Mouse (Mus musculus): ENCODE measurements around the gene Slc9a9. TPM values are rescaled to one million over a fixed set of nuclear protein-coding genes. Genes with fewer than 3 reads are reported as not detected.

The Slc9a9 gene
- polyA plus RNA-seq, 1 experiment from 2014 or later, result 6.6 TPM

DNA sequence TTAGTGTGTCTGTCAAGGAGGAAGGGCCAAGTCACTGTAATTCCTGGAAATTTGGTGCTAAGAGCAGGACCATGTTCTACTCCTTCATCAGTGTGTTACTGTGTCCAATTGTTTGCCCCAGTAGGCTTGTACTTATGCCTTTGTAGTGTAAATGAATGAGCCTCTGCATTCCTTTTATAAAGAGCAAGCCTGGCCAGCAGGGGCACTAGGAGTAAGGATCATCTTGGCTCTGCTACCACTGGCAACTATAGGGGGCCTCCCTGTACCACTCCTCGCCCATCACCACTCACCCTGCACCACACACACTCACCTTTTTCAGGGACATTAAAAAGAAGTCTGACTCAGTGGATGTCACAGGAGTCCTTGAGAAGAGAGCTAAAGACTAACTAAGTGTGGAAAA lies 306.5 kb downstream of the Slc9a9 start:
- Histone ChIP-seq H3K4me1 (ENCODE audit: control insufficient read depth, insufficient read depth, low read length) (no peaks in the 10 kb centered on the region), H3K4me3 (ENCODE audit: low read depth, low read length) (no peak overlapping the region), H3K27me3 (ENCODE audit: control insufficient read depth, insufficient read depth, low read depth, low read length) (no peaks in the 10 kb centered on the region), H3K27ac (ENCODE audit: low read length) (no peak overlapping the region), H3K9ac (ENCODE audit: low read depth, low read length) (no peak overlapping the region), H3K4me2 (ENCODE audit: low read length) (no peak overlapping the region), H3K36me3 (ENCODE audit: control insufficient read depth, insufficient read depth, low read length) (no peaks in the 10 kb centered on the region), H3K9me3 (replicated peaks; ENCODE audit: control insufficient read depth, low read length, poor library complexity, severe bottlenecking) (no peaks in the 10 kb centered on the region)
- WGBS, result 94% methylated on average over 1 of the region's 1 CpGs
- no peak for ATAC-seq

DNA sequence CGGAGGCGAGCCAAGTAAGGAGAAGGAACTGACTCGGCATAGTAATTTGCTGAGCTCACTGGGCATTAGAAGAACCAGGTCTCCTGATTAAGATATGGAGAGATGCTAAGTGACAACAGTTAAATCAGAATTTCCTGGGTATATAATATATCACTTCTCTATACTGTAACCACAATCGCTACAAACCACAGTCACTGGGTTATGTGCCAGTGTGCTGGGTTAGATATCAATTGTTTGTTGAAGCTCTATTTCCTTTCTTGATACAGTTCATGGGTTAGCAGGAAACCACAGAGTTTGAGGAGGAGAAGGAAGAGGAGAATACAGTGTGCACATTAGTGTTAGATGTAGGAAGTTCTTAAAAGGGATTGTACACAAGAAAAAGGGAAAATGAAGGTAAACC lies 323.9 kb downstream of the Slc9a9 start:
- H3K9ac ChIP-seq (ENCODE audit: low read depth, low read length), result no peak overlapping the region
- no peaks in the 10 kb centered on the region for H3K9me3 ChIP-seq (replicated peaks; ENCODE audit: control insufficient read depth, low read length, poor library complexity, severe bottlenecking)
- no peaks in the 10 kb centered on the region for H3K27me3 ChIP-seq (ENCODE audit: control insufficient read depth, insufficient read depth, low read depth, low read length)
- H3K27ac ChIP-seq (ENCODE audit: low read length), result no peak overlapping the region
- no peak overlapping the region for H3K4me2 ChIP-seq (ENCODE audit: low read length)
- WGBS, result 95% methylated on average over 4 of the region's 4 CpGs
- H3K4me1 ChIP-seq (ENCODE audit: control insufficient read depth, insufficient read depth, low read length), result no peaks in the 10 kb centered on the region
- ATAC-seq, result no peak
- H3K4me3 ChIP-seq (ENCODE audit: low read depth, low read length), result no peak overlapping the region
- no peaks in the 10 kb centered on the region for H3K36me3 ChIP-seq (ENCODE audit: control insufficient read depth, insufficient read depth, low read length)

GRCm38 (mm10) chr9:95020136-95020706 lies 350.5 kb downstream of the Slc9a9 start:
- no peak for ATAC-seq
- no peak overlapping the region for H3K27ac ChIP-seq (ENCODE audit: low read length)
- 94% methylated on average over 12 of the region's 12 CpGs for WGBS

GRCm38 (mm10) chr9:95034140-95034970 lies 364.6 kb downstream of the Slc9a9 start:
- Histone ChIP-seq H3K9me3 (replicated peaks; ENCODE audit: control insufficient read depth, low read length, poor library complexity, severe bottlenecking) (no peaks in the 10 kb centered on the region), H3K4me3 (ENCODE audit: low read depth, low read length) (no peak overlapping the region), H3K4me2 (ENCODE audit: low read length) (no peak overlapping the region), H3K27me3 (ENCODE audit: control insufficient read depth, insufficient read depth, low read depth, low read length) (no peaks in the 10 kb centered on the region), H3K9ac (ENCODE audit: low read depth, low read length) (no peak overlapping the region), H3K27ac (ENCODE audit: low read length) (no peak overlapping the region), H3K4me1 (ENCODE audit: control insufficient read depth, insufficient read depth, low read length) (no peaks in the 10 kb centered on the region), H3K36me3 (ENCODE audit: control insufficient read depth, insufficient read depth, low read length) (no peaks in the 10 kb centered on the region)
- ATAC-seq, result no peak
- 34% methylated on average over 3 of the region's 3 CpGs for WGBS

More at GRCm38 (mm10) chr9:95020136-95020706, 350.5 kb downstream of the Slc9a9 start:
- no peaks in the 10 kb centered on the region for H3K4me1 ChIP-seq (ENCODE audit: control insufficient read depth, insufficient read depth, low read length)
- H3K4me2 ChIP-seq (ENCODE audit: low read length), result no peak overlapping the region
- H3K36me3 ChIP-seq (ENCODE audit: control insufficient read depth, insufficient read depth, low read length), result no peaks in the 10 kb centered on the region
- H3K9ac ChIP-seq (ENCODE audit: low read depth, low read length), result no peak overlapping the region
- no peak overlapping the region for H3K4me3 ChIP-seq (ENCODE audit: low read depth, low read length)
- H3K9me3 ChIP-seq (replicated peaks; ENCODE audit: control insufficient read depth, low read length, poor library complexity, severe bottlenecking), result 0 out of 2 replicates have a peak, but pooled peaks cover 2% of the 10 kb centered on the region
- no peaks in the 10 kb centered on the region for H3K27me3 ChIP-seq (ENCODE audit: control insufficient read depth, insufficient read depth, low read depth, low read length)

- Histone ChIP-seq H3K4me1 (ENCODE audit: control insufficient read depth, insufficient read depth, low read length) (no peaks in the 10 kb centered on the region), H3K27ac (ENCODE audit: low read length) (no peak overlapping the region), H3K4me3 (ENCODE audit: low read depth, low read length) (no peak overlapping the region), H3K36me3 (ENCODE audit: control insufficient read depth, insufficient read depth, low read length) (no peaks in the 10 kb centered on the region), H3K9ac (ENCODE audit: low read depth, low read length) (no peak overlapping the region), H3K4me2 (ENCODE audit: low read length) (no peak overlapping the region), H3K27me3 (ENCODE audit: control insufficient read depth, insufficient read depth, low read depth, low read length) (no peaks in the 10 kb centered on the region), H3K9me3 (replicated peaks; ENCODE audit: control insufficient read depth, low read length, poor library complexity, severe bottlenecking) (no peaks in the 10 kb centered on the region)
- no peak for ATAC-seq
These were observed 366.5 kb downstream of the Slc9a9 start for GRCm38 (mm10) chr9:95036209-95036608.

DNA sequence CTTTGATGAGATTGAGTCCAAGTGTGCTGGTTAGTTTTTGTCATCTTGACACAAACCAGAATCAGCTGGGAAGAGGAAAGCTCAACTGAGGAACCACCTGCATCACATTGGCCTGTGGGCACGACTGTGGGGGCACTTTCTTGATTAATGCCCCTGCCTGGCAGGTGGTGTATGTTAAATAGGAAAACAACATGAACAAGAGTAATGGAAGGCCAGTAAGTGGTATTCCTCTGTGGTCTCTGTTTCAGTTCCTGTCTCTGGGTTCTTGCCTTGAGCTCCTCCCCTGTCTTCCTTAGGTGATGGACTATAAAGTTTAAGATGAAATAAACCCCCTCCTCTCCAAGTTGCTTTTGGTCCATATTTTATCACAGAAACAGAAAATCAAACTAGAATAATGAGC lies 372.7 kb downstream of the Slc9a9 start:
- ATAC-seq, result no peak
- no peak overlapping the region for H3K9ac ChIP-seq (ENCODE audit: low read depth, low read length)
- H3K9me3 ChIP-seq (replicated peaks; ENCODE audit: control insufficient read depth, low read length, poor library complexity, severe bottlenecking), result no peaks in the 10 kb centered on the region
- WGBS, result 73% methylated on average over 1 of the region's 1 CpGs
- H3K27ac ChIP-seq (ENCODE audit: low read length), result no peak overlapping the region
- H3K4me3 ChIP-seq (ENCODE audit: low read depth, low read length), result no peak overlapping the region
- H3K36me3 ChIP-seq (ENCODE audit: control insufficient read depth, insufficient read depth, low read length), result no peaks in the 10 kb centered on the region
- no peaks in the 10 kb centered on the region for H3K27me3 ChIP-seq (ENCODE audit: control insufficient read depth, insufficient read depth, low read depth, low read length)
- H3K4me1 ChIP-seq (ENCODE audit: control insufficient read depth, insufficient read depth, low read length), result no peaks in the 10 kb centered on the region
- no peak overlapping the region for H3K4me2 ChIP-seq (ENCODE audit: low read length)

GRCm38 (mm10) chr9:95052160-95052559 lies 382.5 kb downstream of the Slc9a9 start:
- Histone ChIP-seq H3K36me3 (ENCODE audit: control insufficient read depth, insufficient read depth, low read length) (no peaks in the 10 kb centered on the region), H3K9ac (ENCODE audit: low read depth, low read length) (no peak overlapping the region), H3K4me2 (ENCODE audit: low read length) (no peak overlapping the region), H3K4me3 (ENCODE audit: low read depth, low read length) (no peak overlapping the region), H3K9me3 (replicated peaks; ENCODE audit: control insufficient read depth, low read length, poor library complexity, severe bottlenecking) (no peaks in the 10 kb centered on the region), H3K4me1 (ENCODE audit: control insufficient read depth, insufficient read depth, low read length) (no peaks in the 10 kb centered on the region; the same call in 1 of the 2 replicates), H3K27me3 (ENCODE audit: control insufficient read depth, insufficient read depth, low read depth, low read length) (no peaks in the 10 kb centered on the region), H3K27ac (ENCODE audit: low read length) (no peak overlapping the region)
- no peak for ATAC-seq
- WGBS, result 74% methylated on average over 9 of the region's 9 CpGs

DNA sequence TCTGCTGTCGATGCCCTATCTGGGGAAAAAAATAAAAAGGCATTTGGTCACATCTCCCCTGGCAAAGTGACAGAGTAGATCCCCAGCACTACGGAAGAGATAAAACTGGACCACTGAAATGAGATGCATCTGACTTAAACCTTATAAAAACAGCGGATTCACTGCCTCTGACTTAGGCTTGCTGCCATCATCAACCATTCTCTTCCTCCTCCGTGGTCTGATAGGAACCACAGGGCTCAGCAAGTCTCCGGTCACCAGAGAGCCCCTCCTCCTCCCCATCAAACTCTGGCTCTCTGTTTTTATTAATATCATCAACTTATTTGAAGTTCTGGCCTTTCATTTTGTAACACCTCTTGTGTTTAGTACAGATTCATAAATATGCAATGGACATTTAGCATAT lies 383.5 kb downstream of the Slc9a9 start:
- Histone ChIP-seq H3K9me3 (replicated peaks; ENCODE audit: control insufficient read depth, low read length, poor library complexity, severe bottlenecking) (no peaks in the 10 kb centered on the region), H3K4me1 (ENCODE audit: control insufficient read depth, insufficient read depth, low read length) (no peaks in the 10 kb centered on the region; the same call in 1 of the 2 replicates), H3K27me3 (ENCODE audit: control insufficient read depth, insufficient read depth, low read depth, low read length) (no peaks in the 10 kb centered on the region), H3K4me2 (ENCODE audit: low read length) (no peak overlapping the region), H3K27ac (ENCODE audit: low read length) (no peak overlapping the region), H3K36me3 (ENCODE audit: control insufficient read depth, insufficient read depth, low read length) (no peaks in the 10 kb centered on the region), H3K9ac (ENCODE audit: low read depth, low read length) (no peak overlapping the region), H3K4me3 (ENCODE audit: low read depth, low read length) (no peak overlapping the region)
- no peak for ATAC-seq
- 77% methylated on average over 5 of the region's 5 CpGs for WGBS

GRCm38 (mm10) chr9:95055843-95056242 lies 386.1 kb downstream of the Slc9a9 start:
- WGBS, result 89% methylated on average over 4 of the region's 4 CpGs
- no peak overlapping the region for H3K27ac ChIP-seq (ENCODE audit: low read length)
- no peaks in the 10 kb centered on the region for H3K4me1 ChIP-seq (ENCODE audit: control insufficient read depth, insufficient read depth, low read length)
- no peak overlapping the region for H3K9ac ChIP-seq (ENCODE audit: low read depth, low read length)
- no peaks in the 10 kb centered on the region for H3K36me3 ChIP-seq (ENCODE audit: control insufficient read depth, insufficient read depth, low read length)
- no peak overlapping the region for H3K4me2 ChIP-seq (ENCODE audit: low read length)
- no peak for ATAC-seq
- H3K9me3 ChIP-seq (replicated peaks; ENCODE audit: control insufficient read depth, low read length, poor library complexity, severe bottlenecking), result no peaks in the 10 kb centered on the region
- no peak overlapping the region for H3K4me3 ChIP-seq (ENCODE audit: low read depth, low read length)
- H3K27me3 ChIP-seq (ENCODE audit: control insufficient read depth, insufficient read depth, low read depth, low read length), result no peaks in the 10 kb centered on the region

Measured in midbrain, embryonic 16.5 days (tissue).